Mouse (Mus musculus): Measurements from ENCODE around the gene Olfr522.

GRCm38 (mm10) chr7:140126022-140126350, 38.6 kb downstream of the Olfr522 start:
- no peak for TF ChIP-seq CTCF (conservative IDR thresholded peaks at IDR 0.05; ENCODE audit: insufficient read depth, insufficient read length, low read depth, low read length)
- TF ChIP-seq POLR2A (IDR thresholded peaks at IDR 0.05; ENCODE audit: low read depth, low read length): no peak
